Mouse (Mus musculus): ENCODE results near the gene Tmem129. TPM values are rescaled to one million over a fixed set of nuclear protein-coding genes. Genes with fewer than 3 reads are reported as not detected.

Gene Tmem129
- total RNA-seq, 2 experiments from 2014 or later, result 20.2 to 21.8 TPM

Other genes with a start within 250 kb of the Tmem129 start
- gene Nkx1-1, start 224.4 kb downstream of the Tmem129 start, total RNA-seq (2021), result not detected
- gene Fam53a, start 28.8 kb downstream of the Tmem129 start, total RNA-seq (2021), result 10 to 100 TPM; 29.5 to 29.7 TPM
- 1 to 10 TPM in 1 of 2 experiments, under 1 TPM in 1; 0.56 to 1.1 TPM for gene Gm9903, start 28.5 kb downstream of the Tmem129 start, total RNA-seq (2021)
- 10 to 100 TPM; 65.7 to 71.6 TPM for gene Slbp, start 5.8 kb downstream of the Tmem129 start, total RNA-seq (2021)
- gene Tacc3, start 288 bp downstream of the Tmem129 start, total RNA-seq (2021), result 10 to 100 TPM; 47.4 to 49.1 TPM
- 10 to 100 TPM in 1 of 2 experiments, 1 to 10 TPM in 1; 5.2 to 13.7 TPM for gene Fgfr3, start 63.3 kb upstream of the Tmem129 start, total RNA-seq (2021)
- 10 to 100 TPM; 70.7 to 74.7 TPM for gene Letm1, start 124.4 kb upstream of the Tmem129 start, total RNA-seq (2021)
- gene Nsd2, start 162.3 kb upstream of the Tmem129 start, total RNA-seq (2021), result 10 to 100 TPM; 82.7 to 96.3 TPM